Comparison of ENCODE assay signal across 8 mouse cellular contexts in genomic region chr11:106999151-106999948, GRCm38 (mm10). TPM values are rescaled to one million over a fixed set of nuclear protein-coding genes. Genes with fewer than 3 reads are reported as not detected.
DNase-seq lines count a peak whose midpoint lies in the region; ATAC-seq and TF ChIP-seq lines count a peak whose summit lies in the region.

Gene Kpna2, minus strand, starts transcription at chr11:106999541.

- H3K9me3 ChIP-seq in forebrain, embryonic 15.5 days: no peaks in the 10 kb centered on the region

- peaks cover 26% of the 10 kb centered on the region for H3K36me3 ChIP-seq in forebrain, embryonic 15.5 days

- intact Hi-C loops in heart, postnatal 25 days (cut with DNase I): no loop called here

- peak; percentile 98 for TF ChIP-seq POLR2A in lung, adult 2 months (IDR thresholded peaks at IDR 0.05; ENCODE audit: borderline replicate concordance, extremely low read depth, low read depth, low read length)

- no peak for TF ChIP-seq CTCF in lung, adult 2 months (IDR thresholded peaks at IDR 0.05; ENCODE audit: insufficient read depth, low read length)

- peak within 1 kb of the TSS; percentile 87 for H3K4me3 ChIP-seq in forebrain, embryonic 15.5 days
- H3K4me3 ChIP-seq in lung, adult 2 months (replicated peaks; ENCODE audit: extremely low read depth, low read depth, low read length): peak within 1 kb of the TSS; percentile 80

- H3K9ac ChIP-seq in forebrain, embryonic 15.5 days (replicated peaks): peak within 1 kb of the TSS; percentile 72

- H3K27me3 ChIP-seq in forebrain, embryonic 15.5 days: no peaks in the 10 kb centered on the region

- H3K4me2 ChIP-seq in forebrain, embryonic 15.5 days (replicated peaks): peak within 1 kb of the TSS; percentile 57

- WGBS in forebrain, embryonic 15.5 days: under 1% methylated on average over 61 of the region's 62 CpGs
- WGBS in lung, adult 2 months: under 1% methylated on average over 62 of the region's 62 CpGs

- H3K4me1 ChIP-seq in forebrain, embryonic 15.5 days: peaks cover 26% of the 10 kb centered on the region
- peaks cover 8% of the 10 kb centered on the region; the same call in 1 of the 2 replicates for H3K4me1 ChIP-seq in lung, adult 2 months (ENCODE audit: control insufficient read depth, insufficient read depth, low read length)

- peak; percentile 96 for ATAC-seq in forebrain, embryonic 15.5 days (replicated peaks)
- ATAC-seq in neutrophil, adult 5-6 weeks (ENCODE audit: extremely low read depth, insufficient number of reproducible peaks, low FRiP score, poor library complexity, severe bottlenecking): peak; percentile 90

- peak within 1 kb of the TSS; percentile 84 for H3K27ac ChIP-seq in forebrain, embryonic 15.5 days (replicated peaks)

- peak; percentile 98 for DNase-seq in ES-CJ7 (ENCODE audit: low read depth, low spot score)
- DNase-seq in cerebellum, adult 11 months: peak; percentile 84
- DNase-seq in heart, postnatal 25 days (ENCODE audit: low spot score): peak; percentile 82
- DNase-seq in layer of hippocampus, adult 18-20 months (ENCODE audit: low spot score in 2 of 2): peak; percentile 79 to 90
- DNase-seq in lung, adult 2 months: peak; percentile 87
- peak; percentile 77 to 86 for DNase-seq in thymus, adult 18-20 months

RNA-seq across cellular contexts. Expression of gene Kpna2, which starts in this region (rescaled TPM):
- polyA plus RNA-seq in forebrain, embryonic 15.5 days (2015; fragmentation: Nextera tagmentation; extraction: Ambion mirVana): 262 and 282 TPM in 2 replicates
- 10 to 100 TPM; 69.0 to 75.5 TPM for total RNA-seq in heart, postnatal 25 days (2021)
- 10 to 100 TPM; 23.3 to 23.9 TPM for total RNA-seq in layer of hippocampus, adult 18-20 months (2021)
- polyA plus RNA-seq in lung, adult 2 months (2012; rRNA removed): 3.0 and 13.6 TPM in 2 replicates
- 22.2 and 27.1 TPM in 2 replicates for total RNA-seq in neutrophil, adult 5-6 weeks (2017)

Comparison
In these comparisons a context has a peak if more than half of its experiments do, and no peak if none do; other contexts are left out.
1. Peak in every context shown above with its lines: DNase-seq, ATAC-seq, H3K4me3 ChIP-seq and H3K27ac ChIP-seq.
2. RNA of gene Kpna2 (polyA plus RNA-seq): 262 to 282 TPM in forebrain, embryonic 15.5 days; 3.0 to 13.6 TPM in lung, adult 2 months; every median in the first group is over 10 times any median in the second.